Mouse (Mus musculus) neural tube, embryonic 14.5 days (tissue): ENCODE data around the gene Apex2. TPM values are rescaled to one million over a fixed set of nuclear protein-coding genes. Genes with fewer than 3 reads are reported as not detected.

ENCODE experiments used
- ATAC-seq: fragments of 200-750 bp; cut with Nextera tagmentation; 2 replicates; pipeline ENCODE4 v1.8.0; 2017; ENCODE audit warnings: low read depth, mild to moderate bottlenecking, moderate TSS enrichment, moderate library complexity
- H3K27ac ChIP-seq: fragments of 300-500 bp; sonication (generic); 2 replicates; pipeline ENCODE4 v1.5.1; 2014; ENCODE audit warnings: low read depth, mild to moderate bottlenecking, control low read depth, low read length, moderate library complexity, mixed read lengths
- H3K27me3 ChIP-seq: fragments of 300-500 bp; sonication (generic); 2 replicates; pipeline ENCODE4 v1.6.1; 2014; ENCODE audit warnings: low read length; ENCODE audit not compliant: control insufficient read depth, insufficient read depth
- H3K36me3 ChIP-seq: fragments of 300-500 bp; sonication (generic); 2 replicates; pipeline ENCODE4 v1.6.1; 2014; ENCODE audit warnings: low read length, mixed read lengths; ENCODE audit not compliant: control insufficient read depth, insufficient read depth
- H3K4me1 ChIP-seq: fragments of 300-500 bp; sonication (generic); 2 replicates; pipeline ENCODE4 v1.6.1; 2014; ENCODE audit warnings: low read length; ENCODE audit not compliant: control insufficient read depth, insufficient read depth
- H3K4me2 ChIP-seq: fragments of 300-500 bp; sonication (generic); 2 replicates; pipeline ENCODE4 v1.6.1; 2014; ENCODE audit warnings: mild to moderate bottlenecking, low read depth, low read length, control low read depth
- H3K4me3 ChIP-seq: fragments of 300-500 bp; sonication (generic); 2 replicates; pipeline ENCODE4 v1.5.1; 2014; ENCODE audit warnings: low read depth, low read length, control low read depth, mixed read lengths
- H3K9ac ChIP-seq: fragments of 300-500 bp; sonication (generic); replicated peaks from 2 replicates; pipeline ENCODE4 v1.6.1; 2014; ENCODE audit warnings: low read depth, mild to moderate bottlenecking, control low read depth, low read length, mixed read lengths
- H3K9me3 ChIP-seq: fragments of 300-500 bp; sonication (generic); 2 replicates; pipeline ENCODE4 v1.6.1; 2016; ENCODE audit warnings: low read length; ENCODE audit not compliant: control insufficient read depth
- WGBS: fragments of 180-500 bp; shearing (Covaris S2); extraction: QIAGEN DNeasy Blood & Tissue Kit; methylation state at CpG from one replicate; pipeline ENCODE4 v1.1.7; 2014; 5-methylcytosine and 5-hydroxymethylcytosine counted together
- polyA plus RNA-seq: library from polyadenylated mRNA; unstranded; fragments of >200 nt; fragmentation: Nextera tagmentation; extraction: Ambion mirVana; gene quantifications from 2 replicates; pipeline ENCODE4 v1.2.1, GENCODE M21; 2014

Apex2 gene
- polyA plus RNA-seq, 1 experiment from 2014 or later = 19.9 TPM

DNA sequence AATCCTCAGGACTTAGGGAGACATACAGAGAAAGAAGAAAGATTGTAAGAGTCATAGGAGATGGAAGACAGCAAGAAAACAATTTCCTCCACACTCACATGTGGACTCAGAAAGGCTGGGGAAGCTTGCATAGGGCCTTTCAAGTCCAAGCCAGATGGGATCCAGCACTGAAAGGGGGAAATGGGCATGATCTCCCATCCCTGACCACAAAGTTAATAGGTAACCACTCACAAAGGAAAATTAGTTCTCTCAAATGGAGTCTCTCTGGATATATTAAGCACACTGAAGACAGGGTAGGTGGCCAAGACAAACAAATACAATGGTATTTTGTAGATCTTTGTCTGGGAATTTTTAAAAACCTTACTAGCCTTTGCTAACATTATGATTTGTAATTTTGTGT lies 7.7 kb downstream of the Apex2 start:
- Histone ChIP-seq H3K27me3 (no peaks in the 10 kb centered on the region), H3K27ac (no peak overlapping the region), H3K4me3 (no peak overlapping the region), H3K9me3 (no peaks in the 10 kb centered on the region), H3K9ac (no peak overlapping the region), H3K4me1 (no peaks in the 10 kb centered on the region), H3K4me2 (no peak overlapping the region), H3K36me3 (no peaks in the 10 kb centered on the region)
- ATAC-seq = no peak

DNA sequence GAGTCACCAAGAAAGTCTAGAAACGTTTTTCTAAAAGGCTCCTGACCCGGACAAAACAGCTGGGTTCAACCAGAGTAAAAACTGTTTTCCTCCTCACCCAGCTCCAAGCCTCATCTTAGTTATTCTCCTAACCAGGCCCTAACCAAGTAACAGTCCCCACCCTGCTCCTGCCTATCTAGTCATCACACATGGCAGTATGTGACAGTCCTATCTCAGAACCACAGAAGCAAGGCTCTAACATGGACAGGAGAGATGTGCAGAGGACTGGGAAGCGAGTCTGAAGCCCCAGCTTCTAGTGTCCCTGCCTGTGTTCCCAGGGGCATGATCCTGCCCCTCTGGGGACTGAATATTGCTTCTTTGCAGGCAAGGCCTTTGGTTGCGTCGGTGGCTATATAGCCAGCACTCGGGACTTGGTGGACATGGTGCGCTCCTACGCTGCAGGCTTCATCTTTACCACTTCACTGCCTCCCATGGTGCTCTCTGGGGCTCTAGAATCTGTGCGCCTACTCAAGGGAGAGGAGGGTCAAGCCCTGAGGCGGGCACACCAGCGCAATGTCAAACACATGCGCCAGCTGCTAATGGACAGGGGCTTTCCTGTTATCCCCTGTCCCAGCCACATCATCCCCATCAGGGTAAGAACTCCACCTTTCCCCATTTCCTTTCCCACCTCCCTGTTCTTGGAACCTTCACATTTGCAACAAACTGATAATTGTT lies 24.9 kb downstream of the Apex2 start:
- Histone ChIP-seq H3K4me2 (no peak overlapping the region), H3K9me3 (no peaks in the 10 kb centered on the region)
- ATAC-seq = no peak

DNA sequence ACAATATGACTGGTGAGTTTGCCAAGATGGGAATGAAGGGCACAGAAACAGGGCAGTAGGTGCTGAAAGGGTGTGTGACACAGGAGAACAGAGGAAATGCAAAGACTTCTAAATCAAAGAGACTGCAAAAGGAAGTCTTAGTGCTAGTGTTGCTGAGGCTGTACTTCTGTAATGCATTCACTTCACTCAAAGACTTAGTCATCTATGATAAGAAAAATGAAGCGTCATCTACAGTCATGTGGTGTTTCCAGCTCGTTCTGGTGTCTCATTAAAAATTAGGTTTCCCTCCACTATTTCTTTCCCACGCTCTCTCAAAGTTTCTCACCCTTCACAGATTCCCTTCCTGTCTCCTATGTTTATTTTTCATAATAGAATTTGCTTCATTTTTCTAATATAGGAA lies 35.6 kb downstream of the Apex2 start:
- no peak for ATAC-seq
- Histone ChIP-seq H3K4me3 (no peak overlapping the region), H3K27me3 (no peaks in the 10 kb centered on the region), H3K9me3 (no peaks in the 10 kb centered on the region), H3K36me3 (no peaks in the 10 kb centered on the region), H3K27ac (no peak overlapping the region), H3K4me2 (no peak overlapping the region), H3K9ac (no peak overlapping the region), H3K4me1 (no peaks in the 10 kb centered on the region)
- WGBS = 92% methylated on average over 3 of the region's 3 CpGs

More for the DNA sequence above, 24.9 kb downstream of the Apex2 start:
- Histone ChIP-seq H3K36me3 (no peaks in the 10 kb centered on the region), H3K27me3 (no peaks in the 10 kb centered on the region), H3K27ac (no peak overlapping the region), H3K4me1 (no peaks in the 10 kb centered on the region), H3K4me3 (no peak overlapping the region), H3K9ac (no peak overlapping the region)
- 90% methylated on average over 10 of the region's 12 CpGs for WGBS

DNA sequence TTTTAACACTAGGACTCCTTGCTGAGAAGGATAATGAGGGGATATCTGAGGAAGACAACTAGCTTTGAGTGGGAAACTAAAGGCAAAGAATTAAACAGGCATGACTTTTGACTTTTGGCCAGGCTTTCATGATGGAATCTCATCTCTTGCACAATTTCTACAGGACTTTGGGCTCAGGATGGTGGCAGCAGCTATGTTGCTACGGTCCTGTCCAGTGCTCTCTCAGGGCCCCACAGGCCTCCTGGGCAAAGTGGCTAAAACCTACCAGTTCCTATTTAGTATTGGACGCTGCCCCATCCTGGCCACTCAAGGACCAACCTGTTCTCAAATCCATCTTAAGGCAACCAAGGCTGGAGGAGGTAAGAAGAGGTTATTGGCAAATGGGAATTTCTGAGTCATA lies 37.7 kb downstream of the Apex2 start:
- Histone ChIP-seq H3K9ac (no peak overlapping the region), H3K36me3 (no peaks in the 10 kb centered on the region), H3K27ac (no peak overlapping the region), H3K4me1 (no peaks in the 10 kb centered on the region), H3K9me3 (no peaks in the 10 kb centered on the region), H3K27me3 (no peaks in the 10 kb centered on the region), H3K4me3 (no peak overlapping the region), H3K4me2 (no peak overlapping the region)
- ATAC-seq = no peak
- 91% methylated on average over 2 of the region's 2 CpGs for WGBS

DNA sequence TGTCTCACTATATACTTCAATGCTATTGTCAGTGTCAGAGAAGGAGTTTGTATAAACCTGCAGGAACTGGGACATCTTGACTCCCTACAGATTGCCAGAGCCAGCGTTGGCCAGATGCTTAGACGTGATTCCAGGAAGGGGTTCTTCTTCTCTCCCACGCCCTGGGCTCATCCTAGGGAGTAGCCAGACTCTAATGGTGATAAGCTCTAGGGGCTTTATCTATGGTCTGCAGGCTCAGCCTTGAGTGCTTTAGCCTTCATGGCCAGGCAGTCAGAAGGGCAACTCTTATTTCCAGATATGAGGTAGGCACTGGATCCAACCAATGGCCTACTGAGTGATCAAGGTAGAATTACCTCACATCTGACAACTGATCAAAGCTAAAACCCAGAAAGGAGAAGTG lies 40.0 kb downstream of the Apex2 start:
- Histone ChIP-seq H3K27ac (no peak overlapping the region), H3K36me3 (no peaks in the 10 kb centered on the region), H3K9ac (no peak overlapping the region), H3K27me3 (no peaks in the 10 kb centered on the region), H3K4me1 (no peaks in the 10 kb centered on the region), H3K4me2 (no peak overlapping the region), H3K9me3 (no peaks in the 10 kb centered on the region), H3K4me3 (no peak overlapping the region)
- ATAC-seq = no peak
- 94% methylated on average over 3 of the region's 3 CpGs for WGBS

GRCm38 (mm10) chrX:150547239-150547638 lies 42.4 kb downstream of the Apex2 start, which contains the start of gene Alas2:
TSS of gene Alas2 (plus strand) at chrX:150547375.
- H3K27ac ChIP-seq = no peak within 1 kb of the TSS
- WGBS = 51% methylated on average over 5 of the region's 5 CpGs
- H3K4me2 ChIP-seq = no peak within 1 kb of the TSS
- ATAC-seq = no peak
- H3K36me3 ChIP-seq = no peaks in the 10 kb centered on the region
- no peaks in the 10 kb centered on the region for H3K9me3 ChIP-seq
- no peaks in the 10 kb centered on the region for H3K4me1 ChIP-seq
- H3K4me3 ChIP-seq = no peak within 1 kb of the TSS
- H3K9ac ChIP-seq = no peak within 1 kb of the TSS
- H3K27me3 ChIP-seq = no peaks in the 10 kb centered on the region

GRCm38 (mm10) chrX:150541684-150542083 lies 48.0 kb downstream of the Apex2 start:
- Histone ChIP-seq H3K9ac (no peak overlapping the region), H3K9me3 (no peaks in the 10 kb centered on the region), H3K27ac (no peak overlapping the region), H3K4me3 (no peak overlapping the region), H3K4me1 (no peaks in the 10 kb centered on the region), H3K27me3 (no peaks in the 10 kb centered on the region), H3K36me3 (no peaks in the 10 kb centered on the region), H3K4me2 (no peak overlapping the region)
- no peak for ATAC-seq

- 95% methylated on average over 2 of the region's 2 CpGs for WGBS
- H3K4me3 ChIP-seq = no peak overlapping the region
- ATAC-seq = no peak
- no peaks in the 10 kb centered on the region for H3K9me3 ChIP-seq
- H3K27ac ChIP-seq = no peak overlapping the region
- H3K4me1 ChIP-seq = no peaks in the 10 kb centered on the region
- no peaks in the 10 kb centered on the region for H3K36me3 ChIP-seq
- H3K9ac ChIP-seq = no peak overlapping the region
- no peak overlapping the region for H3K4me2 ChIP-seq
- H3K27me3 ChIP-seq = no peaks in the 10 kb centered on the region
Measured at GRCm38 (mm10) chrX:150540111-150540510, 49.6 kb downstream of the Apex2 start.

- Histone ChIP-seq H3K36me3 (no peaks in the 10 kb centered on the region), H3K4me2 (no peak overlapping the region), H3K9me3 (no peaks in the 10 kb centered on the region), H3K9ac (no peak overlapping the region), H3K27me3 (no peaks in the 10 kb centered on the region), H3K4me1 (no peaks in the 10 kb centered on the region), H3K4me3 (no peak overlapping the region), H3K27ac (no peak overlapping the region)
- ATAC-seq = no peak
- 93% methylated on average over 1 of the region's 1 CpGs for WGBS
Measured at GRCm38 (mm10) chrX:150516477-150516876, 73.2 kb downstream of the Apex2 start.
